Mouse (Mus musculus) cerebellum, postnatal 14 days (tissue): Measurements from ENCODE around the gene Hsd17b6.
"Not testable (repeated sequence)": the region's sequence is repeated elsewhere in the genome, so short reads cannot be mapped to it uniquely, and the experiment has no call there.

Experiments used
- DNase-seq, 2 experiments: peaks; one replicate each; pipeline ENCODE4 v3.0.0; 2021; ENCODE audit warnings: mixed read lengths in 2 of 2

Hsd17b6 gene

GRCm38 (mm10) chr10:128007446-128007845, at the start of gene Hsd17b6:
Gene Hsd17b6 (minus strand): TSS chr10:128007611.
- no peak for DNase-seq

- no peak for DNase-seq
These were observed 45.6 kb upstream of the Hsd17b6 start for GRCm38 (mm10) chr10:128053001-128053400.

- not testable (repeated sequence) for DNase-seq
These were observed 44.7 kb upstream of the Hsd17b6 start for GRCm38 (mm10) chr10:128052136-128052535.

- no peak for DNase-seq
These were observed 44.2 kb upstream of the Hsd17b6 start for GRCm38 (mm10) chr10:128051589-128051988.

- no peak for DNase-seq
These were observed 42.9 kb upstream of the Hsd17b6 start for GRCm38 (mm10) chr10:128050355-128050754.

GRCm38 (mm10) chr10:128049741-128050140, 42.3 kb upstream of the Hsd17b6 start:
- DNase-seq = no peak

GRCm38 (mm10) chr10:128048157-128048556, 40.7 kb upstream of the Hsd17b6 start:
- DNase-seq = no peak

- DNase-seq = no peak
These were observed 35.8 kb upstream of the Hsd17b6 start for GRCm38 (mm10) chr10:128043041-128043835.

GRCm38 (mm10) chr10:128042466-128042865, 35.1 kb upstream of the Hsd17b6 start:
- DNase-seq = no peak

GRCm38 (mm10) chr10:128041636-128042035, 34.2 kb upstream of the Hsd17b6 start:
- no peak for DNase-seq

- DNase-seq = no peak
These were observed 32.9 kb upstream of the Hsd17b6 start for GRCm38 (mm10) chr10:128040293-128040692.

GRCm38 (mm10) chr10:128039858-128040257, 32.4 kb upstream of the Hsd17b6 start:
- DNase-seq = no peak

GRCm38 (mm10) chr10:128039167-128039566, 31.8 kb upstream of the Hsd17b6 start:
- no peak for DNase-seq

GRCm38 (mm10) chr10:128037921-128038320, 30.5 kb upstream of the Hsd17b6 start:
- no peak for DNase-seq

- DNase-seq = peak; percentile 52 to 58
These were observed 29.5 kb upstream of the Hsd17b6 start for GRCm38 (mm10) chr10:128036746-128037425.

GRCm38 (mm10) chr10:128030860-128031259, 23.4 kb upstream of the Hsd17b6 start:
- DNase-seq = no peak

- no peak for DNase-seq
These were observed 22.5 kb upstream of the Hsd17b6 start for GRCm38 (mm10) chr10:128029931-128030330.

GRCm38 (mm10) chr10:128023496-128023895, 16.1 kb upstream of the Hsd17b6 start:
- DNase-seq = no peak

- no peak for DNase-seq
These were observed 14.8 kb upstream of the Hsd17b6 start for GRCm38 (mm10) chr10:128022196-128022595.

GRCm38 (mm10) chr10:128015068-128015934, 7.9 kb upstream of the Hsd17b6 start, which contains the start of gene Prim1:
Gene Prim1 (plus strand): TSS chr10:128015168.
- DNase-seq = peak; percentile 82 to 89

- no peak for DNase-seq
These were observed 2.3 kb upstream of the Hsd17b6 start for GRCm38 (mm10) chr10:128009735-128010134.

GRCm38 (mm10) chr10:128008207-128008889, 937 bp upstream of the Hsd17b6 start:
- DNase-seq = peak; percentile 84 to 85
